Mouse (Mus musculus) embryonic fibroblast, embryonic 13.5 days (primary cell): ENCODE results near the gene Mospd2.

Experiments used
- CTCF ChIP-seq: IDR thresholded peaks from 2 replicates; pipeline ENCODE4 v1.5.1; 2011; ENCODE audit warnings: mild to moderate bottlenecking, control low read depth, low read length, moderate library complexity, borderline replicate concordance; ENCODE audit not compliant: insufficient read depth
- POLR2A ChIP-seq: IDR thresholded peaks from 2 replicates; pipeline ENCODE4 v1.6.1; 2011; ENCODE audit warnings: low read depth, mild to moderate bottlenecking, control low read depth, low read length, moderate library complexity

GRCm38 (mm10) chrX:164971206-164971605, 9.0 kb downstream of the Mospd2 start:
- no peak for TF ChIP-seq CTCF
- no peak for TF ChIP-seq POLR2A
